Mouse (Mus musculus): ENCODE data around the gene Clnk. TPM values are rescaled to one million over a fixed set of nuclear protein-coding genes. Genes with fewer than 3 reads are reported as not detected.
"Not testable (repeated sequence)": the region's sequence is repeated elsewhere in the genome, so short reads cannot be mapped to it uniquely, and the experiment has no call there.

The Clnk gene
- 0.06 and 0.08 TPM in 2 replicates for polyA plus RNA-seq (2012; rRNA removed)

DNA sequence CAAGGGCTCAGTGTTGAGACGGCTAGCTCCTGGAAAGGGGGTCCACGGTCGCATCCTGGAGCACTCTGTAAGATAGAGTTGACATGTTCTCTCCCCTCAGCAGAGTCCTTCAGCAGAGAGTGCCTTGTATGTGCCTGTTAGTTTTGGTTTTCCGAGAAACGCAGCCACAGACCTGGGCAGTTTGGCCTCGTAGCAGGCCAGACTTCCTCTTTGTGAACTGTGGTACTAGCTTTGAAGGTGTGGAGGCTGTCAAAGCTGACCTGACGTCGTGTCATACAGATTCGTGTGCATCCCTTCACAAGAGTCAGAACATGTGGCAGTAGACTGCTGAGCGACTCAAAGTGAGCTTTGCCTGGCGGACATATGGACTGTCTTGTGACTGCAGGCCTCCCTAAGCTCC is at the start of gene Clnk:
Clnk (minus strand) TSS at position 191 of the 400 bp plus-strand sequence.
- H3K4me3 ChIP-seq (ENCODE audit: insufficient read depth, low read length): no peak within 1 kb of the TSS
- H3K4me1 ChIP-seq (ENCODE audit: control insufficient read depth, insufficient read depth, low read length): peaks cover 4% of the 10 kb centered on the region
- no peak for TF ChIP-seq POLR2A (IDR thresholded peaks at IDR 0.05; ENCODE audit: extremely low read depth, insufficient read depth, low read length)
- TF ChIP-seq CTCF (IDR thresholded peaks at IDR 0.05; ENCODE audit: extremely low read depth, insufficient read depth, low read length): no peak
- H3K27ac ChIP-seq (ENCODE audit: insufficient read depth, low read length): no peak within 1 kb of the TSS

- TF ChIP-seq POLR2A (IDR thresholded peaks at IDR 0.05; ENCODE audit: extremely low read depth, insufficient read depth, low read length) (no peak), CTCF (IDR thresholded peaks at IDR 0.05; ENCODE audit: extremely low read depth, insufficient read depth, low read length) (no peak)
- no peak overlapping the region for H3K27ac ChIP-seq (ENCODE audit: insufficient read depth, low read length)
- no peaks in the 10 kb centered on the region for H3K4me1 ChIP-seq (ENCODE audit: control insufficient read depth, insufficient read depth, low read length)
Measured at GRCm38 (mm10) chr5:38905271-38905670, 28.7 kb upstream of the Clnk start.

DNA sequence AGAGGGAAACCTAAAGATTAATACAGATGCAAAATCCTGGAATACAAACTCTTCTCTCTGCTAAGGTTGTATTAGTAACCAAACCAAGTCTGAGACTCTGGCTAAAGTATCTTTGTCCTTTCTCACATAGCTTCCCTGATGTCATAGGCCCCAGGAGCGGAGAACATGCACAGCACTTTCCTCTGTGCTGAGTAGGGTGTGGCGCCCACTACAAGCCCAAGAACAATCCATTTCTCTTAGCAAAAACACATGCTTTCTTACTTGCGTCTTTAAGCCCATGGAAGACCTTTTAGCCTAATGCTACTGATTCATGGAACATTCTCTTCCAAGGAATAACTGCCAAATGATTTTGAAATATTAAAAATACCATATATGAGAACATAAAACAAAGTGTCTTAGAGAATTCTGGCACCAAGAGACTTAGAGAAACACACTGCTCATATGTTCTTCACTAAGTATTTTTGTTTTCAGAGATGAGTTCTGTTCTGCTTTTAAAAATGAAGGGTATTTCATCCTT is 28.0 kb upstream of the Clnk start:
- no peak overlapping the region for H3K4me3 ChIP-seq (ENCODE audit: insufficient read depth, low read length)
- TF ChIP-seq POLR2A (IDR thresholded peaks at IDR 0.05; ENCODE audit: extremely low read depth, insufficient read depth, low read length) (no peak), CTCF (IDR thresholded peaks at IDR 0.05; ENCODE audit: extremely low read depth, insufficient read depth, low read length) (no peak)
- H3K4me1 ChIP-seq (ENCODE audit: control insufficient read depth, insufficient read depth, low read length): no peaks in the 10 kb centered on the region
- no peak overlapping the region for H3K27ac ChIP-seq (ENCODE audit: insufficient read depth, low read length)

More at GRCm38 (mm10) chr5:38905271-38905670, 28.7 kb upstream of the Clnk start:
- H3K4me3 ChIP-seq (ENCODE audit: insufficient read depth, low read length): no peak overlapping the region

- Histone ChIP-seq H3K4me1 (ENCODE audit: control insufficient read depth, insufficient read depth, low read length) (no peaks in the 10 kb centered on the region), H3K27ac (ENCODE audit: insufficient read depth, low read length) (no peak overlapping the region), H3K4me3 (ENCODE audit: insufficient read depth, low read length) (no peak overlapping the region)
- TF ChIP-seq CTCF (IDR thresholded peaks at IDR 0.05; ENCODE audit: extremely low read depth, insufficient read depth, low read length): no peak
- TF ChIP-seq POLR2A (IDR thresholded peaks at IDR 0.05; ENCODE audit: extremely low read depth, insufficient read depth, low read length): no peak
Measured at GRCm38 (mm10) chr5:38902889-38903288, 26.3 kb upstream of the Clnk start.

DNA sequence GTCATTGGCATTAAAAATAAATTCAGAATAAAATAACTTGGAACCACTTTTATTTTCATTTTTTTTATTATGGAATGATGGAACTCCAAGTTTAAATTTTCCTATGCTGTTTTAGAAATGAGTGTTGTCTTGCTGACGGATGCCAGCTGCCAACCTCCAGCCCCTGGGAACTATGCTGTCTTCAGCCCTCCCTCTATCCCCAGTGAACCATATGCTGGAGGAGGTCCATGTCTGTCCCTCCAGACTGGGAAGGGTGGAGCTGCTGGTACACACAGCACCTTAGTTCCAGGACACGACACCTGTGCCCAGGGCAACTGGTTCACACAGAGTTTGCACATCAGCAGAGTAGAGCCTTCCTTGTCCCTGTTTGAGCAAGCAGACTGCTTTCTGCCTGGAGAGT is 22.4 kb upstream of the Clnk start:
- Histone ChIP-seq H3K4me3 (ENCODE audit: insufficient read depth, low read length) (no peak overlapping the region), H3K27ac (ENCODE audit: insufficient read depth, low read length) (no peak overlapping the region), H3K4me1 (ENCODE audit: control insufficient read depth, insufficient read depth, low read length) (no peaks in the 10 kb centered on the region)
- TF ChIP-seq CTCF (IDR thresholded peaks at IDR 0.05; ENCODE audit: extremely low read depth, insufficient read depth, low read length) (no peak), POLR2A (IDR thresholded peaks at IDR 0.05; ENCODE audit: extremely low read depth, insufficient read depth, low read length) (no peak)

DNA sequence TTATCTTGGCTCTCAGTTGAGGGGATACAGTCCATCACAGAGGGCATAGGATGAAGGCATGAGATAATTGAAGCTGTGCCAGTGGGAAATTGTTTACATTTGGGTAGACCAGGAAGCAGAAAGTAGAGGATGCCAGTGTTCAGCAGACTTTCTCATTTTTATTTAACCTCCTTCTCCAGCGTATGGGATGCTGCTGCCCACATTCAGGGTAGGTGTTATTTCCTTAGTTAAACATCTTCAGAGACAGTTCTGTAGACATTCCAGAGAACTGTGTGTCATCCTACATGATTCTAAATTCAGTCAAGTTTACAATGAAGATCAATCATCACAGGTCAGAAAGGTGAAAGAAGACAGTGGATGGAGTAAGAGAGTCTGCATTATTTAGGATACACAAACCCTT is 12.0 kb upstream of the Clnk start:
- H3K27ac ChIP-seq (ENCODE audit: insufficient read depth, low read length): no peak overlapping the region
- no peak for TF ChIP-seq POLR2A (IDR thresholded peaks at IDR 0.05; ENCODE audit: extremely low read depth, insufficient read depth, low read length)
- no peak for TF ChIP-seq CTCF (IDR thresholded peaks at IDR 0.05; ENCODE audit: extremely low read depth, insufficient read depth, low read length)

DNA sequence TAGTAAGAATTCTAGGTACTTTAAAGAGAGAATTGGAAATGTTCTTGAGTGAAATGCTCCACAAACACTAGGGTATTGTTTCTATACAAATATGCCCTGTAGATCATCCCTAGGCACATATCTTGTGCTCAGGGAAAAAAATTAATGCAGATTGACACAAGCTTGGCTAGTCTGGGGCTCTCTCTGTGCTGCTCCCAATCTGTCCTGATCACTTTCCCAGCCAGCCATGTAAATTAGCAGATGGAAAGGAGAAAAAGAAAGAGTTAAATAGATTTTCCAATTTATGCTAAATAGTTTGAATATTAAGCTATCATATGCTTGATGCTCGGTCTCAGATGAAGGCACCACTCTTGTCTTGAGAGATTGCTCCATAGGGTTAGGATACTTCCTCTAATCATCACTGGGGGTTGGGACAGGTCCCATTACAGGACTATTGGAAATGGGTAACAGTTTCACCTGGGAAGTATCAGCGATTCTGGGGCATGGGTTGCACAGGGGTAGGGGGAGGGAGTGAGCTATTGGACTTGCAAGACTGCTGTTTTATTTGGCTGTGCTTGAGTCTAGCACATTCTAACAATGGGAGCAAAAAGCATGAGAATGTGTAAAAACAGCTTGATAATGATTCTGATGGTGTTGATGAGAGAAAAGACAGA is 10.1 kb upstream of the Clnk start:
- TF ChIP-seq POLR2A (IDR thresholded peaks at IDR 0.05; ENCODE audit: extremely low read depth, insufficient read depth, low read length) (no peak), CTCF (IDR thresholded peaks at IDR 0.05; ENCODE audit: extremely low read depth, insufficient read depth, low read length) (no peak)
- peaks cover 2% of the 10 kb centered on the region; the same call in 1 of the 2 replicates for H3K4me1 ChIP-seq (ENCODE audit: control insufficient read depth, insufficient read depth, low read length)
- H3K4me3 ChIP-seq (ENCODE audit: insufficient read depth, low read length): no peak overlapping the region
- H3K27ac ChIP-seq (ENCODE audit: insufficient read depth, low read length): no peak overlapping the region

More for the DNA sequence above, 12.0 kb upstream of the Clnk start:
- Histone ChIP-seq H3K4me3 (ENCODE audit: insufficient read depth, low read length) (no peak overlapping the region), H3K4me1 (ENCODE audit: control insufficient read depth, insufficient read depth, low read length) (no peaks in the 10 kb centered on the region)

GRCm38 (mm10) chr5:38882635-38883034 is 6.0 kb upstream of the Clnk start:
- not testable (repeated sequence) for H3K4me1 ChIP-seq (ENCODE audit: control insufficient read depth, insufficient read depth, low read length); H3K4me3 ChIP-seq (ENCODE audit: insufficient read depth, low read length)
- peak overlapping the region; percentile 71; the same call in 1 of the 2 replicates for H3K27ac ChIP-seq (ENCODE audit: insufficient read depth, low read length)

DNA sequence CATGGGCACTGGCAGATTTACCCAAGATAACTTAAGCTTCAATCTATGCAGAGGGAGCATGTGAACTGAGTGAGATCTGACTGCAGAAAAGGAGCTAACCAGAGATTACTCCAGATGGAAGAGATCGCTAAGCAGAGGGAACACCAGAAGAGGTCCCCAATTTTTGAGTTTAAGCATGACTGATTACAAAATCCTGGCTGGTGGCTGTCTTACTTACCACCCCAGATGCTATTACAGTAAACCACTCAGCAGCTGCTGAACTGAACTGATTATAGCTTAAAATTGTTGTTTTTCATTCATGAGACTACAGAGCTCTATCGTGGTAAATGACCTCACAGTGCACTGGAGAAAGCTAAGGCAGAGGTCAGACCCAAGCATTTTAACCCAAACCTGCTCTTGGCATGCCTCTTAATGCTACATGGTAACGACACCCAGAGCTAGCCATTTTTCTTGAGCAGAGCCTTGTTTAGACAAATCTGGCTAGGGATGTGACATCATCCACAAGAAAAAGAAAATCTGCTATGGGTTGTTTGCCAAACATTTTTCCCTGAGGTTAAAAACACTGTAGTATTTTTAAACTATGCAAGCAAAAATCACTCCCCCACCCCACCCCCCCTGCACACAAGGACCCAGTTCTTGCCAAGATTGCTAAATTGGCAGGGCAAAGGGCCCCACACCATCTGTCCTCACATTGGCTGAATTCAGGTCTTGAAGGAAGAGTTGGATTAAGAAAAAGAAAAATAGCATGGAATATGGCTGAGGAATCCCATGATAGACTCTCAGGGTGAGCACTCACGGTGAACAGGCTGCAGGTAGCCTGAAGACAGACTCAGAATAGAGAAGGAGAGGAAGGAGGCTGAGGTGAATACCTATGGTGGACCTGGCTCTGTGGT is 5.4 kb upstream of the Clnk start:
- no peak for TF ChIP-seq CTCF (IDR thresholded peaks at IDR 0.05; ENCODE audit: extremely low read depth, insufficient read depth, low read length)
- no peak for TF ChIP-seq POLR2A (IDR thresholded peaks at IDR 0.05; ENCODE audit: extremely low read depth, insufficient read depth, low read length)
- Histone ChIP-seq H3K4me1 (ENCODE audit: control insufficient read depth, insufficient read depth, low read length) (peaks cover 6% of the 10 kb centered on the region), H3K4me3 (ENCODE audit: insufficient read depth, low read length) (no peak overlapping the region), H3K27ac (ENCODE audit: insufficient read depth, low read length) (peak overlapping the region; percentile 72; the same call in 1 of the 2 replicates)

DNA sequence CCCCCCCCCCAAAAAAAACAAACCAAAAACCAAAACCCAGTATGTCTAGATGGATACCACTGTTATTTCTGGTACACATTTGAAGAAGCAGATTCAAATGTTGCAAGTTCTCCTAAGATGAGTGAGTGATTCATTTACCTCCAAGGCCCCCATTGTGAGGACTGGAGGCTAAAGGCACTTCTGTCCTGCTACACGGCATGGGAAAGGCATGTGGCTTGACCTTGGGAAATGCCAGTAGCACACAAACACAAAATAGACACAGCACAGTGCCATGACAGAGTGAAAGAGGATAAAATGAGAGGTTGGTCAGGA is 4.8 kb upstream of the Clnk start:
- Histone ChIP-seq H3K27ac (ENCODE audit: insufficient read depth, low read length) (peak overlapping the region; percentile 72; the same call in 1 of the 2 replicates), H3K4me3 (ENCODE audit: insufficient read depth, low read length) (no peak overlapping the region), H3K4me1 (ENCODE audit: control insufficient read depth, insufficient read depth, low read length) (peaks cover 6% of the 10 kb centered on the region)
- TF ChIP-seq POLR2A (IDR thresholded peaks at IDR 0.05; ENCODE audit: extremely low read depth, insufficient read depth, low read length) (no peak), CTCF (IDR thresholded peaks at IDR 0.05; ENCODE audit: extremely low read depth, insufficient read depth, low read length) (no peak)

All from cortical plate, adult 2 months (tissue).